Mouse (Mus musculus) forebrain, embryonic 15.5 days (tissue): Measurements from ENCODE around the gene Evc. TPM values are rescaled to one million over a fixed set of nuclear protein-coding genes. Genes with fewer than 3 reads are reported as not detected.

Source experiments
- ATAC-seq: fragments of 200-750 bp; cut with Nextera tagmentation; replicated peaks from 2 replicates; pipeline ENCODE4 v1.8.0; 2017; ENCODE audit warnings: mild to moderate bottlenecking, moderate TSS enrichment, moderate library complexity
- H3K27ac ChIP-seq: fragments of 300-500 bp; sonication (generic); replicated peaks from 2 replicates; pipeline ENCODE4 v1.5.1; 2015; ENCODE audit warnings: mild to moderate bottlenecking, inconsistent platforms
- H3K27me3 ChIP-seq: fragments of 300-500 bp; sonication (generic); 2 replicates; pipeline ENCODE4 v1.6.1; 2015; ENCODE audit warnings: inconsistent platforms
- H3K36me3 ChIP-seq: fragments of 300-500 bp; sonication (generic); 2 replicates; pipeline ENCODE4 v1.6.1; 2015; ENCODE audit warnings: mild to moderate bottlenecking, inconsistent platforms
- H3K4me1 ChIP-seq: fragments of 300-500 bp; sonication (generic); 2 replicates; pipeline ENCODE4 v1.6.1; 2015; ENCODE audit warnings: inconsistent platforms
- H3K4me2 ChIP-seq: fragments of 300-500 bp; sonication (generic); replicated peaks from 2 replicates; pipeline ENCODE4 v1.6.1; 2015; ENCODE audit warnings: mild to moderate bottlenecking, inconsistent platforms
- H3K4me3 ChIP-seq: fragments of 300-500 bp; sonication (generic); 2 replicates; pipeline ENCODE4 v1.5.1; 2015; ENCODE audit warnings: mild to moderate bottlenecking, inconsistent platforms
- H3K9ac ChIP-seq: fragments of 300-500 bp; sonication (generic); replicated peaks from 2 replicates; pipeline ENCODE4 v1.6.1; 2015; ENCODE audit warnings: mild to moderate bottlenecking, inconsistent platforms
- H3K9me3 ChIP-seq: fragments of 300-500 bp; sonication (generic); 2 replicates; pipeline ENCODE4 v1.6.1; 2016; ENCODE audit warnings: inconsistent platforms
- WGBS: fragments of 180-500 bp; shearing (Covaris S2); methylation state at CpG from one replicate; pipeline ENCODE4 v1.1.7; 2015; ENCODE audit warnings: mixed read lengths; 5-methylcytosine and 5-hydroxymethylcytosine counted together
- polyA plus RNA-seq: library from polyadenylated mRNA; unstranded; fragments of >200 nt; fragmentation: Nextera tagmentation; extraction: Ambion mirVana; gene quantifications from 2 replicates; pipeline ENCODE4 v1.2.1, GENCODE M21; 2015

Gene Evc
- polyA plus RNA-seq, 1 experiment from 2014 or later = 7.1 TPM

- 0 out of 2 replicates have a peak overlapping the region, but pooled peaks have one; percentile 6 for H3K9ac ChIP-seq
- peaks cover 73% of the 10 kb centered on the region for H3K4me1 ChIP-seq
These were observed 87.8 kb downstream of the Evc start for GRCm38 (mm10) chr5:37248870-37249269.

GRCm38 (mm10) chr5:37247456-37247855 is 89.2 kb downstream of the Evc start:
- Histone ChIP-seq H3K4me1 (peaks cover 81% of the 10 kb centered on the region), H3K9ac (peak overlapping the region; percentile 49), H3K36me3 (no peaks in the 10 kb centered on the region), H3K9me3 (no peaks in the 10 kb centered on the region), H3K27me3 (peaks cover 11% of the 10 kb centered on the region; the same call in 1 of the 2 replicates), H3K27ac (peak overlapping the region; percentile 94), H3K4me3 (peak overlapping the region; percentile 78), H3K4me2 (peak overlapping the region; percentile 61)
- ATAC-seq = no peak
- WGBS = 47% methylated on average over 4 of the region's 4 CpGs

More at GRCm38 (mm10) chr5:37248870-37249269, 87.8 kb downstream of the Evc start:
- H3K9me3 ChIP-seq = no peaks in the 10 kb centered on the region
- 0 out of 2 replicates have a peak overlapping the region, but pooled peaks have one; percentile 11 for H3K27ac ChIP-seq
- no peaks in the 10 kb centered on the region for H3K27me3 ChIP-seq
- WGBS = 76% methylated on average over 3 of the region's 3 CpGs
- H3K36me3 ChIP-seq = no peaks in the 10 kb centered on the region
- H3K4me3 ChIP-seq = peak overlapping the region; percentile 78
- H3K4me2 ChIP-seq = peak overlapping the region; percentile 61
- no peak for ATAC-seq

GRCm38 (mm10) chr5:37246138-37246910 is 90.4 kb downstream of the Evc start:
- under 1% methylated on average over 37 of the region's 37 CpGs for whole genome bisulfite sequencing
- peak; percentile 57 for ATAC-seq
- Histone ChIP-seq H3K4me1 (peaks cover 78% of the 10 kb centered on the region), H3K4me2 (peak overlapping the region; percentile 61), H3K4me3 (peak overlapping the region; percentile 78), H3K9ac (peak overlapping the region; percentile 93), H3K27ac (peak overlapping the region; percentile 94), H3K27me3 (peaks cover 14% of the 10 kb centered on the region; the same call in 1 of the 2 replicates), H3K36me3 (no peaks in the 10 kb centered on the region), H3K9me3 (no peaks in the 10 kb centered on the region)

- Histone ChIP-seq H3K9me3 (no peaks in the 10 kb centered on the region), H3K4me3 (peak overlapping the region; percentile 78), H3K4me2 (peak overlapping the region; percentile 61), H3K9ac (peak overlapping the region; percentile 93), H3K4me1 (peaks cover 77% of the 10 kb centered on the region), H3K27ac (peak overlapping the region; percentile 94), H3K36me3 (no peaks in the 10 kb centered on the region), H3K27me3 (peaks cover 16% of the 10 kb centered on the region)
- WGBS = under 1% methylated on average over 41 of the region's 42 CpGs
- peak; percentile 74 for ATAC-seq
These were observed 91.0 kb downstream of the Evc start for GRCm38 (mm10) chr5:37245651-37246050.

- H3K9ac ChIP-seq = peak overlapping the region; percentile 93
- no peaks in the 10 kb centered on the region for H3K9me3 ChIP-seq
- peak overlapping the region; percentile 94 for H3K27ac ChIP-seq
- H3K36me3 ChIP-seq = no peaks in the 10 kb centered on the region
- H3K4me3 ChIP-seq = peak overlapping the region; percentile 78
- 40% methylated on average over 9 of the region's 9 CpGs for WGBS
- no peak for ATAC-seq
- peaks cover 25% of the 10 kb centered on the region for H3K27me3 ChIP-seq
- peak overlapping the region; percentile 61 for H3K4me2 ChIP-seq
- peaks cover 70% of the 10 kb centered on the region for H3K4me1 ChIP-seq
These were observed 91.9 kb downstream of the Evc start for GRCm38 (mm10) chr5:37244666-37245242.

- peak overlapping the region; percentile 93 for H3K9ac ChIP-seq
- H3K4me1 ChIP-seq = peaks cover 64% of the 10 kb centered on the region
- H3K27ac ChIP-seq = peak overlapping the region; percentile 94
- no peaks in the 10 kb centered on the region for H3K9me3 ChIP-seq
- H3K4me3 ChIP-seq = peak overlapping the region; percentile 78
- ATAC-seq = peak; percentile 11; the same call in 1 of the 2 replicates
- 3% methylated on average over 13 of the region's 13 CpGs for WGBS
- H3K36me3 ChIP-seq = no peaks in the 10 kb centered on the region
- H3K4me2 ChIP-seq = peak overlapping the region; percentile 61
- peaks cover 30% of the 10 kb centered on the region for H3K27me3 ChIP-seq
These were observed 92.5 kb downstream of the Evc start for GRCm38 (mm10) chr5:37244161-37244560.

GRCm38 (mm10) chr5:37243169-37243886 is 93.4 kb downstream of the Evc start:
- WGBS = 1% methylated on average over 19 of the region's 19 CpGs
- Histone ChIP-seq H3K9me3 (no peaks in the 10 kb centered on the region), H3K4me3 (peak overlapping the region; percentile 78), H3K4me1 (peaks cover 56% of the 10 kb centered on the region), H3K36me3 (no peaks in the 10 kb centered on the region), H3K9ac (peak overlapping the region; percentile 93), H3K27me3 (peaks cover 30% of the 10 kb centered on the region), H3K4me2 (peak overlapping the region; percentile 61), H3K27ac (peak overlapping the region; percentile 94)
- no peak for ATAC-seq

- H3K27me3 ChIP-seq = peaks cover 30% of the 10 kb centered on the region
- no peak for ATAC-seq
- H3K36me3 ChIP-seq = no peaks in the 10 kb centered on the region
- peak overlapping the region; percentile 78 for H3K4me3 ChIP-seq
- peak overlapping the region; percentile 61 for H3K4me2 ChIP-seq
- H3K27ac ChIP-seq = peak overlapping the region; percentile 44
- H3K9me3 ChIP-seq = no peaks in the 10 kb centered on the region
- peaks cover 48% of the 10 kb centered on the region for H3K4me1 ChIP-seq
- peak overlapping the region; percentile 93 for H3K9ac ChIP-seq
- WGBS = 10% methylated on average over 44 of the region's 44 CpGs
These were observed 94.1 kb downstream of the Evc start for GRCm38 (mm10) chr5:37242360-37243168.

- WGBS = under 1% methylated on average over 53 of the region's 56 CpGs
- peak; percentile 76 for ATAC-seq
- peaks cover 30% of the 10 kb centered on the region for H3K27me3 ChIP-seq
- peak within 1 kb of the TSS; percentile 78 for H3K4me3 ChIP-seq
- H3K9ac ChIP-seq = peak within 1 kb of the TSS; percentile 93
- peaks cover 44% of the 10 kb centered on the region for H3K4me1 ChIP-seq
- no peaks in the 10 kb centered on the region for H3K36me3 ChIP-seq
- H3K4me2 ChIP-seq = peak within 1 kb of the TSS; percentile 61
- H3K9me3 ChIP-seq = no peaks in the 10 kb centered on the region
- H3K27ac ChIP-seq = peak within 1 kb of the TSS; percentile 44
These were observed 95.0 kb downstream of the Evc start, which contains the start of gene Crmp1 for GRCm38 (mm10) chr5:37241651-37242151. Gene Crmp1 (plus strand): TSS chr5:37241940.

- Histone ChIP-seq H3K4me3 (peak overlapping the region; percentile 78), H3K9ac (peak overlapping the region; percentile 93), H3K27ac (peak overlapping the region; percentile 44), H3K4me2 (peak overlapping the region; percentile 61), H3K9me3 (no peaks in the 10 kb centered on the region), H3K36me3 (no peaks in the 10 kb centered on the region), H3K27me3 (peaks cover 30% of the 10 kb centered on the region), H3K4me1 (peaks cover 44% of the 10 kb centered on the region)
- ATAC-seq = peak; percentile 11
- 7% methylated on average over 9 of the region's 9 CpGs for WGBS
These were observed 95.5 kb downstream of the Evc start for GRCm38 (mm10) chr5:37241224-37241623.

- no peaks in the 10 kb centered on the region for H3K9me3 ChIP-seq
- H3K36me3 ChIP-seq = no peaks in the 10 kb centered on the region
- WGBS = 10% methylated on average over 5 of the region's 5 CpGs
- H3K9ac ChIP-seq = no peak overlapping the region
- H3K27ac ChIP-seq = no peak overlapping the region
- no peak overlapping the region for H3K4me3 ChIP-seq
- ATAC-seq = no peak
- H3K4me1 ChIP-seq = peaks cover 44% of the 10 kb centered on the region
- peaks cover 30% of the 10 kb centered on the region for H3K27me3 ChIP-seq
- H3K4me2 ChIP-seq = no peak overlapping the region
These were observed 96.1 kb downstream of the Evc start for GRCm38 (mm10) chr5:37240550-37240949.
